Mouse (Mus musculus): ENCODE measurements around the gene Itm2c. TPM values are rescaled to one million over a fixed set of nuclear protein-coding genes. Genes with fewer than 3 reads are reported as not detected.

Itm2c gene
- polyA plus RNA-seq, 1 experiment from 2014 or later: 256 TPM

GRCm38 (mm10) chr1:85935148-85935852 is 41.2 kb downstream of the Itm2c start:
- no peak overlapping the region for H3K9ac ChIP-seq (ENCODE audit: low read depth, low read length)
- 66% methylated on average over 8 of the region's 8 CpGs for WGBS
- DNase-seq (ENCODE audit: low spot score) (peak; percentile 51), ATAC-seq (replicated peaks; ENCODE audit: low FRiP score, low read depth) (no peak)
- H3K4me3 ChIP-seq (replicated peaks; ENCODE audit: low read depth, low read length): no peak overlapping the region
- H3K27ac ChIP-seq: no peak overlapping the region
- no peaks in the 10 kb centered on the region for H3K36me3 ChIP-seq (ENCODE audit: insufficient read depth, low read length)
- no peaks in the 10 kb centered on the region for H3K9me3 ChIP-seq (replicated peaks; ENCODE audit: low read length)
- no peaks in the 10 kb centered on the region for H3K27me3 ChIP-seq (ENCODE audit: insufficient read depth, low read length)
- H3K4me1 ChIP-seq (replicated peaks; ENCODE audit: insufficient read depth, low read length): 0 out of 2 replicates have a peak, but pooled peaks cover 12% of the 10 kb centered on the region
- no peak overlapping the region for H3K4me2 ChIP-seq (ENCODE audit: low read length)
- TF ChIP-seq CTCF (IDR thresholded peaks at IDR 0.05; ENCODE audit: low read depth): peak; percentile 72

GRCm38 (mm10) chr1:85936265-85936664 is 42.2 kb downstream of the Itm2c start:
- no peak overlapping the region for H3K4me2 ChIP-seq (ENCODE audit: low read length)
- TF ChIP-seq CTCF (IDR thresholded peaks at IDR 0.05; ENCODE audit: low read depth): no peak
- H3K9me3 ChIP-seq (replicated peaks; ENCODE audit: low read length): no peaks in the 10 kb centered on the region
- 59% methylated on average over 6 of the region's 6 CpGs for WGBS
- H3K36me3 ChIP-seq (ENCODE audit: insufficient read depth, low read length): no peaks in the 10 kb centered on the region
- no peak overlapping the region for H3K4me3 ChIP-seq (replicated peaks; ENCODE audit: low read depth, low read length)
- H3K4me1 ChIP-seq (replicated peaks; ENCODE audit: insufficient read depth, low read length): 0 out of 2 replicates have a peak, but pooled peaks cover 12% of the 10 kb centered on the region
- no peak for DNase-seq (ENCODE audit: low spot score)
- H3K27ac ChIP-seq: no peak overlapping the region
- H3K9ac ChIP-seq (ENCODE audit: low read depth, low read length): no peak overlapping the region
- no peaks in the 10 kb centered on the region for H3K27me3 ChIP-seq (ENCODE audit: insufficient read depth, low read length)
- no peak for ATAC-seq (replicated peaks; ENCODE audit: low FRiP score, low read depth)

- no peak overlapping the region for H3K9ac ChIP-seq (ENCODE audit: low read depth, low read length)
- DNase-seq (ENCODE audit: low spot score): no peak
- no peaks in the 10 kb centered on the region for H3K27me3 ChIP-seq (ENCODE audit: insufficient read depth, low read length)
- no peak overlapping the region for H3K4me2 ChIP-seq (ENCODE audit: low read length)
- WGBS: 56% methylated on average over 1 of the region's 1 CpGs
- 0 out of 2 replicates have a peak, but pooled peaks cover 12% of the 10 kb centered on the region for H3K4me1 ChIP-seq (replicated peaks; ENCODE audit: insufficient read depth, low read length)
- no peak for TF ChIP-seq CTCF (IDR thresholded peaks at IDR 0.05; ENCODE audit: low read depth)
- no peaks in the 10 kb centered on the region for H3K36me3 ChIP-seq (ENCODE audit: insufficient read depth, low read length)
- no peak overlapping the region for H3K4me3 ChIP-seq (replicated peaks; ENCODE audit: low read depth, low read length)
- no peaks in the 10 kb centered on the region for H3K9me3 ChIP-seq (replicated peaks; ENCODE audit: low read length)
- H3K27ac ChIP-seq: no peak overlapping the region
- no peak for ATAC-seq (replicated peaks; ENCODE audit: low FRiP score, low read depth)
Observed at GRCm38 (mm10) chr1:85937323-85937722, 43.2 kb downstream of the Itm2c start.

- TF ChIP-seq CTCF (IDR thresholded peaks at IDR 0.05; ENCODE audit: low read depth): no peak
- WGBS: 86% methylated on average over 8 of the region's 8 CpGs
Observed at GRCm38 (mm10) chr1:85942318-85942717, 48.2 kb downstream of the Itm2c start.

DNA sequence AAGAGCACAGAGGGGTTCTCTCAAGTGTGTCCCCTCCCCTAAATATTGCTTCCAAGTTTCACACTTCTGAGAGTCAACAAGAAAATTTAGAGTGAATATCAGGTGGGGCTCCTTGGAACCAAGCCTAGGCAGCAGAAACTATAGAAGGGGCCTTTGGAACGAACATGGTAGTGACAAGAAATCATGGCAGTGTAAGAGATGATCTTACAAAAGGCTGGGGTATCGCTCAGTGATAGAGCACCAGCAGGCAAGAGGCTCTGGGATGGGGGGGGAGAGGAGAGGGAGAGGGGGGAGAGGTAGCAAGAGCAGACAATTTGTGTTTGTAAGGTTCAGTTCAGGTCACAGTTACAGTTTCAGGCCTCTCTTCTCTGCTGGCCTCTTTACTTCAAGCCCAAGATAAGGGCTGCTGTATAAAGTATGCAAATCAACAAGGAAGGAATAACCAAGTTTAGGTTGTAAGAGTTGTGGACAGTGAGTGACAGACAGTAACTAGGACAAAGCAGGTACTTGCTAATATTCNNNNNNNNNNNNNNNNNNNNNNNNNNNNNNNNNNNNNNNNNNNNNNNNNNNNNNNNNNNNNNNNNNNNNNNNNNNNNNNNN is 55.1 kb downstream of the Itm2c start:
- no peak overlapping the region for H3K9ac ChIP-seq (ENCODE audit: low read depth, low read length)
- DNase-seq (ENCODE audit: low spot score) (no peak), ATAC-seq (replicated peaks; ENCODE audit: low FRiP score, low read depth) (no peak)
- H3K27me3 ChIP-seq (ENCODE audit: insufficient read depth, low read length): no peaks in the 10 kb centered on the region
- no peaks in the 10 kb centered on the region for H3K9me3 ChIP-seq (replicated peaks; ENCODE audit: low read length)
- 81% methylated on average over 2 of the region's 2 CpGs for WGBS
- no peak overlapping the region for H3K27ac ChIP-seq
- H3K4me2 ChIP-seq (ENCODE audit: low read length): no peak overlapping the region
- H3K4me3 ChIP-seq (replicated peaks; ENCODE audit: low read depth, low read length): no peak overlapping the region
- no peaks in the 10 kb centered on the region for H3K36me3 ChIP-seq (ENCODE audit: insufficient read depth, low read length)
- no peak for TF ChIP-seq CTCF (IDR thresholded peaks at IDR 0.05; ENCODE audit: low read depth)
- no peaks in the 10 kb centered on the region for H3K4me1 ChIP-seq (replicated peaks; ENCODE audit: insufficient read depth, low read length)

More at GRCm38 (mm10) chr1:85942318-85942717, 48.2 kb downstream of the Itm2c start:
- Histone ChIP-seq H3K9ac (ENCODE audit: low read depth, low read length) (no peak overlapping the region), H3K9me3 (replicated peaks; ENCODE audit: low read length) (no peaks in the 10 kb centered on the region), H3K4me1 (replicated peaks; ENCODE audit: insufficient read depth, low read length) (no peaks in the 10 kb centered on the region), H3K36me3 (ENCODE audit: insufficient read depth, low read length) (no peaks in the 10 kb centered on the region), H3K4me3 (replicated peaks; ENCODE audit: low read depth, low read length) (no peak overlapping the region), H3K27me3 (ENCODE audit: insufficient read depth, low read length) (no peaks in the 10 kb centered on the region), H3K27ac (no peak overlapping the region), H3K4me2 (ENCODE audit: low read length) (no peak overlapping the region)
- DNase-seq (ENCODE audit: low spot score) (no peak), ATAC-seq (replicated peaks; ENCODE audit: low FRiP score, low read depth) (no peak)

GRCm38 (mm10) chr1:85955150-85955549 is 61.1 kb downstream of the Itm2c start:
- 63% methylated on average over 3 of the region's 3 CpGs for WGBS
- DNase-seq (ENCODE audit: low spot score) (peak; percentile 60), ATAC-seq (replicated peaks; ENCODE audit: low FRiP score, low read depth) (no peak)
- H3K4me1 ChIP-seq (replicated peaks; ENCODE audit: insufficient read depth, low read length): no peaks in the 10 kb centered on the region
- no peaks in the 10 kb centered on the region for H3K27me3 ChIP-seq (ENCODE audit: insufficient read depth, low read length)
- H3K9ac ChIP-seq (ENCODE audit: low read depth, low read length): no peak overlapping the region
- no peak overlapping the region for H3K4me3 ChIP-seq (replicated peaks; ENCODE audit: low read depth, low read length)
- no peaks in the 10 kb centered on the region for H3K9me3 ChIP-seq (replicated peaks; ENCODE audit: low read length)
- H3K27ac ChIP-seq: no peak overlapping the region
- no peaks in the 10 kb centered on the region for H3K36me3 ChIP-seq (ENCODE audit: insufficient read depth, low read length)
- H3K4me2 ChIP-seq (ENCODE audit: low read length): no peak overlapping the region
- TF ChIP-seq CTCF (IDR thresholded peaks at IDR 0.05; ENCODE audit: low read depth): no peak

Data from kidney, postnatal 0 days (tissue).